Mouse (Mus musculus): Measurements from ENCODE around the gene Lhpp.

GRCm38 (mm10) chr7:132611530-132611929 lies 1.1 kb downstream of the Lhpp start:
- TF ChIP-seq POLR2AphosphoS2 (IDR thresholded peaks at IDR 0.05; ENCODE audit: insufficient read length, low read depth): no peak
- no peak for TF ChIP-seq POLR2A (IDR thresholded peaks at IDR 0.05; ENCODE audit: insufficient read length, low read depth)
- no peak for TF ChIP-seq SRF (IDR thresholded peaks at IDR 0.05; ENCODE audit: control insufficient read depth, insufficient read length, low read depth)
- no peak for TF ChIP-seq E2F4 (IDR thresholded peaks at IDR 0.05; ENCODE audit: insufficient read depth)
- TF ChIP-seq TCF12 (IDR thresholded peaks at IDR 0.05; ENCODE audit: insufficient read depth, poor library complexity, severe bottlenecking): no peak

Measured in myocyte (in vitro differentiated cells).